Mouse (Mus musculus) ES-E14 (cell line): ENCODE results near the gene Ppm1m. TPM values are rescaled to one million over a fixed set of nuclear protein-coding genes. Genes with fewer than 3 reads are reported as not detected.

Source experiments
- DNase-seq: peaks from one replicate; pipeline ENCODE4 v3.0.0-alpha.2; 2013; ENCODE audit warnings: low read depth, low spot score
- H3K27ac ChIP-seq: 2 replicates; pipeline ENCODE4 v1.5.1; 2012; ENCODE audit warnings: low read depth, mild to moderate bottlenecking, low read length, moderate library complexity, mixed read lengths; ENCODE audit not compliant: poor library complexity, insufficient read depth, severe bottlenecking
- H3K36me3 ChIP-seq: 2 replicates; pipeline ENCODE4 v1.6.1; 2012; ENCODE audit warnings: mild to moderate bottlenecking, low read length, moderate library complexity, mixed read lengths; ENCODE audit not compliant: control insufficient read depth, poor library complexity, insufficient read depth, severe bottlenecking
- H3K4me1 ChIP-seq, 2 experiments: fragments of 150-350 bp in 1 of 2; sonication (generic) in 1 of 2; 2 replicates each; pipeline ENCODE4 v1.6.1; 2012; ENCODE audit warnings: low read length in 2 of 2, mild to moderate bottlenecking in 1 of 2, mixed read lengths in 1 of 2; ENCODE audit not compliant: control insufficient read depth in 2 of 2, insufficient read depth in 2 of 2, poor library complexity in 1 of 2
- H3K4me3 ChIP-seq, 2 experiments: fragments of 150-350 bp in 1 of 2; sonication (generic) in 1 of 2; 2 replicates each; pipeline ENCODE4 v1.5.1; 2012; ENCODE audit warnings: low read length in 2 of 2, low read depth in 1 of 2, mild to moderate bottlenecking in 1 of 2, mixed read lengths in 1 of 2; ENCODE audit not compliant: insufficient read depth in 1 of 2, poor library complexity in 1 of 2, severe bottlenecking in 1 of 2
- H3K9ac ChIP-seq: 2 replicates; pipeline ENCODE4 v1.6.1; 2012; ENCODE audit warnings: low read depth, mild to moderate bottlenecking, low read length, mixed read lengths; ENCODE audit not compliant: poor library complexity, insufficient read depth, severe bottlenecking
- H3K9me3 ChIP-seq: fragments of 150-350 bp; sonication (generic); 2 replicates; pipeline ENCODE4 v1.6.1; 2012; ENCODE audit warnings: low read depth, mild to moderate bottlenecking, low read length; ENCODE audit not compliant: control insufficient read depth, insufficient read depth
- CHD2 ChIP-seq: IDR thresholded peaks from 2 replicates; pipeline ENCODE4 v1.6.1; 2014; ENCODE audit warnings: mild to moderate bottlenecking, low read depth, low read length, inconsistent platforms
- HCFC1 ChIP-seq: IDR thresholded peaks from 2 replicates; pipeline ENCODE4 v1.6.1; 2012; ENCODE audit warnings: low read length, inconsistent platforms, borderline replicate concordance; ENCODE audit not compliant: insufficient read depth
- MAFK ChIP-seq: IDR thresholded peaks from 2 replicates; pipeline ENCODE4 v1.6.1; 2014; ENCODE audit warnings: mild to moderate bottlenecking, low read depth, low read length, inconsistent platforms; ENCODE audit not compliant: insufficient read depth
- ZC3H11A ChIP-seq: IDR thresholded peaks from 2 replicates; pipeline ENCODE4 v1.6.1; 2012; ENCODE audit warnings: low read depth, mild to moderate bottlenecking, inconsistent platforms, low read length, borderline replicate concordance
- ZNF384 ChIP-seq: IDR thresholded peaks from 2 replicates; pipeline ENCODE4 v1.6.1; 2012; ENCODE audit warnings: low read depth, low read length, inconsistent platforms
- in situ Hi-C, 2 experiments: fragments of 600-800 bp; cut with MboI; formaldehyde crosslinking; loops; one replicate each; pipeline ENCODE4 v1.15.1; 2025; ENCODE audit warnings: low sequenced_read_pairs in 2 of 2, inconsistent platforms in 1 of 2; ENCODE audit not compliant: unreplicated experiment in 2 of 2
- total RNA-seq: library from RNA; depleted of rRNA; stranded (reverse); fragments of 300-350 nt; gene quantifications from 2 replicates; pipeline ENCODE4 v1.2.3, GENCODE M21; 2012

Gene Ppm1m
- total RNA-seq, 1 experiment, result 40.6 TPM

GRCm38 (mm10) chr9:106197732-106198131 lies 1.8 kb downstream of the Ppm1m start:
- in situ Hi-C loops, result no loop called here
- Histone ChIP-seq H3K9ac (no peak overlapping the region), H3K9me3 (no peaks in the 10 kb centered on the region), H3K4me1 (peaks cover 0 to 8% of the 10 kb centered on the region in 2 experiments; a peak in 1 of 4 replicates), H3K36me3 (peaks cover 27% of the 10 kb centered on the region), H3K27ac (no peak overlapping the region), H3K4me3 (no peak overlapping the region)
- no peak for DNase-seq
- TF ChIP-seq HCFC1 (no peak), MAFK (no peak), CHD2 (no peak), ZC3H11A (no peak), ZNF384 (no peak)

GRCm38 (mm10) chr9:106197081-106197713 lies 2.3 kb downstream of the Ppm1m start:
- Histone ChIP-seq H3K36me3 (peaks cover 30% of the 10 kb centered on the region), H3K9me3 (no peaks in the 10 kb centered on the region), H3K4me3 (no peak overlapping the region), H3K9ac (no peak overlapping the region), H3K27ac (no peak overlapping the region), H3K4me1 (peaks cover 0 to 8% of the 10 kb centered on the region in 2 experiments; a peak in 1 of 4 replicates)
- in situ Hi-C loops, result no loop called here
- TF ChIP-seq ZC3H11A, result no peak
- no peak for TF ChIP-seq CHD2
- TF ChIP-seq ZNF384, result no peak
- TF ChIP-seq MAFK, result no peak
- TF ChIP-seq HCFC1, result no peak
- no peak for DNase-seq

- Histone ChIP-seq H3K4me1 (peaks cover 0 to 8% of the 10 kb centered on the region in 2 experiments; a peak in 1 of 4 replicates), H3K9ac (no peak overlapping the region), H3K27ac (no peak overlapping the region), H3K4me3 (no peak overlapping the region), H3K36me3 (peaks cover 39% of the 10 kb centered on the region), H3K9me3 (no peaks in the 10 kb centered on the region)
- no peak for DNase-seq
- in situ Hi-C loops, result no loop called here
- no peak for TF ChIP-seq HCFC1
- no peak for TF ChIP-seq CHD2
- no peak for TF ChIP-seq ZNF384
- no peak for TF ChIP-seq MAFK
- no peak for TF ChIP-seq ZC3H11A
Measured at GRCm38 (mm10) chr9:106195693-106196092, 3.9 kb downstream of the Ppm1m start.

GRCm38 (mm10) chr9:106193930-106194807 lies 5.4 kb downstream of the Ppm1m start:
- in situ Hi-C loops, result no loop called here

More at GRCm38 (mm10) chr9:106193930-106194807, 5.4 kb downstream of the Ppm1m start:
- no peak for TF ChIP-seq MAFK
- no peak for TF ChIP-seq CHD2
- no peak for DNase-seq
- Histone ChIP-seq H3K9me3 (no peaks in the 10 kb centered on the region), H3K4me3 (no peak overlapping the region), H3K27ac (no peak overlapping the region), H3K36me3 (peaks cover 52% of the 10 kb centered on the region), H3K9ac (no peak overlapping the region), H3K4me1 (peaks cover 0 to 3% of the 10 kb centered on the region in 2 experiments; a peak in 1 of 4 replicates)
